Mouse (Mus musculus) embryo, embryonic 11 days (tissue): ENCODE measurements around the gene Gm10974.

ENCODE experiments used
- DNase-seq: peaks from one replicate; pipeline ENCODE4 v3.0.0-alpha.2; 2015

Gene Gm10974

GRCm38 (mm10) chr7:66406971-66407370 lies 41.3 kb downstream of the Gm10974 start:
- no peak for DNase-seq

GRCm38 (mm10) chr7:66409433-66409832 lies 43.7 kb downstream of the Gm10974 start:
- DNase-seq, result peak; percentile 66

GRCm38 (mm10) chr7:66413093-66413492 lies 47.4 kb downstream of the Gm10974 start:
- no peak for DNase-seq

GRCm38 (mm10) chr7:66416829-66417228 lies 51.1 kb downstream of the Gm10974 start:
- DNase-seq, result no peak

- no peak for DNase-seq
These were observed 53.3 kb downstream of the Gm10974 start for GRCm38 (mm10) chr7:66418981-66419380.

GRCm38 (mm10) chr7:66421903-66422302 lies 56.2 kb downstream of the Gm10974 start:
- no peak for DNase-seq

GRCm38 (mm10) chr7:66427053-66427436 lies 61.3 kb downstream of the Gm10974 start:
- no peak for DNase-seq

- peak; percentile 73 for DNase-seq
These were observed 61.9 kb downstream of the Gm10974 start, which contains the start of gene Aldh1a3 for GRCm38 (mm10) chr7:66427437-66428161. Gene Aldh1a3, minus strand, starts transcription at chr7:66427517.

- peak; percentile 71 for DNase-seq
These were observed 68.8 kb downstream of the Gm10974 start for GRCm38 (mm10) chr7:66434453-66434935.
